Mouse (Mus musculus) monocyte, adult 2 months (primary cell): ENCODE data around the gene Nab2.

Source experiments
- DNase-seq, 2 experiments: peaks; one replicate each; pipeline ENCODE4 v3.0.0; 2022; ENCODE audit warnings: low spot score in 2 of 2, low read depth in 1 of 2

Nab2 gene

DNA sequence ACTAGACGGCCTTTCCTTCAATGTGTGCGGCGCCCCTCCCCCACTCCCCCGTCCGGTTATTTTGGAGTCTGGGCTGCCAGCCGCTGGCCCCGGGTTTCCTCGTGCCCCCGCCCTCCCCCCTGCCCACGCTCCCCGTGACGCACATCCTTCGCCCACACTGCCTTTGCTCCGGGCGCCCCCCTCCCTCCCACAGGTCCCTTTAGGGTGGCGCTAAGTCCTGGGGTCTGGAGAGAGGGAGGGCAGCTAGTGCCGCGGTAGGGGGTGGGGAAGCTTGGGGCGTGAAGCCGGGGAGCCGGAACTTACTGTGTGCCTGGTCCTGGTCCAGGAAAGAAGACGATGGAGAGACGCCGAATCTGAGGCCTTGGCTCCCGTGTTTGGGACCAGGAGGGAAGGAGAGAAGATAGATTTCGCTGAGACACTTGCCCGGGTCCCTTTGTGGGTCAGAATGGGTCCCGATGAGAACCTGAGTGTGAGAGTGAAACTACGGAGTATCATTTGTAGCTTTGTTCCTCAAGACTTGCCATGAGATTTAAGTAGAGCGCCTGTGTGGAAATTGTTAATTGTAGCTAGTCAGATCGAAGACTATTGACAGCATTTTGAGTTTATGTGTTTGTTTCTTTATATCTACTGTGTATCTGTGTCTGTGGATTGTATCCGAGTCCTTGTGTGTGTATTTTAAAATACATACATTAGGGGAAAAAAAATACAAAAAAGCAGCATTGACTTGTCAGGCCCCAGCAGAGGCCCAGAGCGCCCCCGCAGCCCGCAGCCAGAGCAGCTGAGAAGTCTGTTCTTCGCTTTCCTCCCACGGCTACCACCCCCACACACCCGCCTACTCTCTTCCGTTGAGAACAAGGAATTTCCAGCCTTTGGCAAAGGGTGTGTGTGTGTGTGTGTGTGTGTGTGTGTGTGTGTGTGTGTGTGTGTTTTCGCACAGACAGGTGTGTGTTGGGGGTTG is at the start of gene Nab2:
TSS of gene Nab2 (minus strand) at position 476 of the 958 bp plus-strand sequence.
- DNase-seq = peak in 1 of 2 experiments; percentile 62

DNA sequence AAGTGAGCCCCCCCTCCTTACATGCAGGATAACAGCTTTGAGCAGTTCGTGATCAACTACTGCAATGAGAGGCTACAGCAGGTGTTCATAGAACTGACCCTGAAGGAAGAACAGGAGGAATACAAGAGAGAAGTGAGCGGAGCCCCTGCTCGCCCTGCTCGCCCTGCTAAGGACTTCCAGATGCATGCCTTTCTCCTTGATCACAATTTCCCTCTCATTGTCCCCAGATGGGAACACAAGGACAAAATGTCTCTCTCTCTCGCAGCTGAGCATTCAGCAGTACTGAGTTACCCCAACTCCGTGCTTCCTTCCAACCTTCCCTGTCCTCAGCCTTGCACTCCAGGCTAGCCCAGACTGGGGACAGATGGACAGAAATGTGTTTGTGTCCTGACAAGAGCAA is 44.4 kb upstream of the Nab2 start:
- no peak for DNase-seq

GRCm38 (mm10) chr10:127710331-127710730 is 42.0 kb upstream of the Nab2 start:
- no peak for DNase-seq

- no peak for DNase-seq
Observed at GRCm38 (mm10) chr10:127708850-127709370, 40.5 kb upstream of the Nab2 start.

GRCm38 (mm10) chr10:127707721-127708120 is 39.4 kb upstream of the Nab2 start:
- DNase-seq = no peak

DNA sequence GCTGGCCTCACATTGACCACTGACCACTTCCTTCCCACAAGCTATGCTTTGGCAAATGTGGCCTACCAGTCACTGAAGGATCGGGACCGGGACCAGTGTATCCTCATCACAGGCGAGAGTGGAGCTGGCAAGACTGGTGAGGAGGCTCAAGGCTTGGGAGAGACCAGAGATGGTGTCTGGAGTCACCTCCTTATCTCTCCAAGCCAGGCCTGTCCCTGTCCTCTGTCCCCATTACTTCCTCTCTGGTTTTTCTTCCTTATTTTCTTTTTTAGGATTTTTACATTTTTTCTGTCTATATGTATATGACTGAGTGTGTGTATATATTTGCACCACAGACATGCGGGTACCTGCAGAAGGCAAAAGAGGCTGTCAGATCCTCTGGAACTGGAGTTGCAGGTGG is 37.4 kb upstream of the Nab2 start:
- no peak for DNase-seq

DNA sequence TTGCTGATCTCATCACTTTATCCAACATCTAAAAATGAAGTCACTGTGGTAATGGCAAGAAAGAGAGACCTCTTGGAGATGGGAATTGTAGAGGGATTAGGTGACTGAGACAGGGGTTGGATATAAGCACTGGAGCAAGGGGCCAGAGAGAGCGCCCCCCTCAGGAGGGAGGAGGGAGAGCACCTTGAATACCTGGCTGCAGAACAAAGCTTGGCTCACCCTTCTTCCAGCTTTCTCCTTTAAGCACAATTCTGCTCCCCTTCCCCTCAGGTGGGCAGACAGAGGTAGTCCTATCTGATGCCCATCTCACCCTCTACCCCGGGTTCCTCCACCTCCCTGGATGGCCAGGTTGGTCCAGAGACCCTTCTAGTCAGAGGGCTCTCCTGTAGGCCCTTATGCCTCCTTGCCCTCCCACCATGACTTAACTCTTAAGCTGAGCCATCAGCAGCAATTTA is 36.4 kb upstream of the Nab2 start, which contains the start of gene Myo1a:
TSS of gene Myo1a (plus strand) at position 405 of the 455 bp plus-strand sequence.
- DNase-seq = no peak

DNA sequence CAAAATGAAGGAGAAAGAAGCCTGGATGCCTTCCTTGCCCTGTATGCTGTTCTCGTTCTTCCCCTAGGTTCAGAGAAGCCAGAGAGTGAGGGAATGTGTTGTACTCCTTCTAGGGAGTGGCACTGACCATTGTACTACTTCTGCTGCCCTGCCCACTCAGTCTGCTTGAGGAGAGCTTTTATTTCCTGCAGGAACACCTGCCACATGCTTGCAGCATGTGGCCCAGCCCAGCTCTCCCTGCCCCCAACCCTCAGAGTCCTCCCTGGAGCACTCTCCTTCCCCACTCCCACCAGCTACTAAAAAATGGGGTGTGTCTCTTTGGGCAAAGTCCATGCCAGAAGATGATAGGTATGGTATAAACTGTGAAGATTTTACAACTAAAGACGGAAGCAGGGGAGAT is 35.9 kb upstream of the Nab2 start:
- no peak for DNase-seq

DNA sequence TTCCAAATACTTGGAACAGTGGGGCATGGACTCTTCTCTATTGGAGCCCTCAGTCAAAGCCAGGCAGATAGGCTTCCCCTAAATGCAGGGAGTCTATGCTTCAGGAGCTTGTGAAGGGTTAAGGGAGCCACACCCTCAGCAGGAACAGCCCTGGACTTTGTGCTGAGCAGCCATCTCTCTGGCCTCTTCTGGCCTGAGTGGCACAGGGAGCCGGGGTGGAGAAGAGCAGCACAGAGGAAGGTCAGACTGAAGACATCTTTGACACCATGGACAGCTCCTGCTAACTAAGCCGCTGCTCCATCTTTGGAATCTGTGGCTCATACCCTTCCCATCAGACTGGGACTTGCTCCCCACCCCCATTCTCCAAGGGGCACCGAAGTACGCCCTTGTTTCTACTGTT is 34.9 kb upstream of the Nab2 start:
- no peak for DNase-seq

DNA sequence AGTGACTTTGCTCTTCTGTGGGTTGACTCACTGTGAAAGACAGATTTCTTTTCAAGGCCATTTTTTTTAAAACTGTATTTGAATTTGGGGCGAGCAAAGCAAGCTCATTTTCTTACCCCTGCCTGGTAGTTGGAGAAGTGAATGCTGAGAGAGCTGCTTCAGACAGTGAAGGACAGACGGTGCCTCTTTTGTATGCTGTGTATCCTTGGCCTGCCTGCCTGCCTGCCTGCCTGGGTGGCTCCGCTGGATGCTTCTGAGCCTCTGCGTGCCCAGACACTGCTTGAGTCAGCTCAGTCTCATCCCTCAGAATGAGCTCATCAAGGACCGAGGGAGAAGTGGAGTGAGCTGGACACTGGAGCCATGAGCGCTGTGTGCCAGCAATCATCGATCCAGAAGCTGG is 30.6 kb upstream of the Nab2 start:
- no peak for DNase-seq

GRCm38 (mm10) chr10:127695775-127696174 is 27.4 kb upstream of the Nab2 start:
- DNase-seq = no peak

- DNase-seq = no peak
Observed at GRCm38 (mm10) chr10:127694636-127695035, 26.3 kb upstream of the Nab2 start.

DNA sequence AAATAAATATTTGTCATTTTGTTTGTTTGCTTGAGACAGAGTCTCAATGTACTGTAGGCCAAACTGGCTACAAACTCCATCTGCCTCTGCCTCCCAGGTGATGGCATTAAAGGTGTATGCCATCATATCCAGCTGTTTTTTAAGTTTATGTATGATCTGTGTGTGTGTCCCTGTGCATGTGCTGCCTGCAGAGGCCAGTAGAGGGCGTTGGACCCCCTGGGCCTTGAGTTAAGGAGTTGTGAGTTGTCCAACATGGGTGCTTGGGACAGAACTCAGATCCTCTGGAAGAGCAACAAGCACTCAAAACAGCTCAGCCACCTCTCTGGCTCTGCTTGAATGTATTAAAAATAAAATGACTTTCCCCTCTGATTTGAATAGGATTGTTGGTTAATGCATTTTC is 22.7 kb upstream of the Nab2 start:
- DNase-seq = no peak

GRCm38 (mm10) chr10:127682886-127683285 is 14.5 kb upstream of the Nab2 start:
- DNase-seq = no peak

GRCm38 (mm10) chr10:127679881-127680280 is 11.5 kb upstream of the Nab2 start:
- DNase-seq = no peak

DNA sequence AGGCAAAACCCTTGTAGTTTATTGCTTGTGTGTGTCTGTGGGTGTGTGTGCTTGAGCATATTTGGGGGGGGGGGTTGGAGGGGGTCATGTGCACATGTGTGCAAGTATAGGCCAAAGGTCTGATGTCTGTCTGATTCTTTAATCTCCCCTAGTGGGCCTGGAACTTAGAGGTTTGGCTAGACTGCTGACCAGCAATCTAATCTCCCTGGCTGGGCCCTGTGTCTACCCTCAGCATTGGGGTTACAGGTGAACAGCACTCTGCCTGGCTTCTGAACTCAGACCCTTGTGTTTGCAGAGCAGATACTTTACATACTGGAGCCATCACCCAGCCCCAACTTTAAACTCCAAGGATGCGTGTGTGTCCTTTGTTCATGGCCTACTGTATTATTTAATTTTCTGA is 10.8 kb upstream of the Nab2 start:
- no peak for DNase-seq

- peak in 1 of 2 experiments; percentile 30 for DNase-seq
Observed at GRCm38 (mm10) chr10:127677591-127678336, 9.4 kb upstream of the Nab2 start.

GRCm38 (mm10) chr10:127676691-127677548 is 8.6 kb upstream of the Nab2 start:
- peak; percentile 80 to 83 for DNase-seq

DNA sequence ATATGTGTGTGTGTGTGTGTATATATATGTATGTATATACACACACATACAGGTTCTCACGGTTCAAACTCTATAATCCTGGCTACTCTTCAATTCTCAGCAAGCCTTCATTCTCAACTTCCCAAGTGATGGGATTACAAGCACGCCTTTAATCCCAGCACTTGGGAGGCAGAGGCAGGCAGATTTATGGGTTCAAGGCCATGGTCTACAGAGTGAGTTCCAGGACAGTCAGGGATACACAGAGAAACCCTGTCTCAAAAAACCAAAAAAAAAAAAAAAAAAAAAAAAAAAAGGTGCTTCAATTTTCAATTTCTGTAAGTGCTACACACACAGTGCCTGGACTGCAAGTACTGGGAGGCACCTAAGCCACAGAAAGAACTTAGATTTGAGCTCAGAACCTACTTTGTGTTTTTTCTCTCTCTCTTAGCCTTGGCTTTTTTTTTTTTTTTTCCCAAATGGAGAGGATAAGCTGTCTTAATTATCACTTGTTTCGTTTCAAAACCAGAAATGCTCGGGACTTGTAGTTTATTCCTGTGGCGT is 7.6 kb upstream of the Nab2 start:
- no peak for DNase-seq

- DNase-seq = peak; percentile 82 to 84
Observed at GRCm38 (mm10) chr10:127674794-127675522, 6.6 kb upstream of the Nab2 start.
